13 mouse cellular contexts compared by ENCODE assay signal in genomic region chr10:75320321-75320720, GRCm38 (mm10). TPM values are rescaled to one million over a fixed set of nuclear protein-coding genes. Genes with fewer than 3 reads are reported as not detected.
DNase-seq lines count a peak whose midpoint lies in the region; TF ChIP-seq lines count a peak whose summit lies in the region.
"Had no signal": no experiment of that assay in that cellular context is flagged by ENCODE, and none has a peak within 500 bp of the region (broad histone marks: within the 10 kb centered on the region; RNA-seq: fewer than 3 reads in every experiment).

No protein-coding gene starts in this region.

- TF ChIP-seq POLR2A in thymus, adult 2 months (IDR thresholded peaks at IDR 0.05; ENCODE audit: control insufficient read depth, extremely low read depth, insufficient read depth, low read length, poor library complexity) = no peak

- H3K36me3 ChIP-seq in thymus, adult 2 months (ENCODE audit: control insufficient read depth, insufficient read depth, low read length) = no peaks in the 10 kb centered on the region
- H3K36me3 ChIP-seq: embryonic facial prominence, embryonic 15.5 days; intestine, embryonic 15.5 days had no signal

- H3K27me3 ChIP-seq in thymus, adult 2 months (ENCODE audit: control insufficient read depth, insufficient read depth, low read length) = no peaks in the 10 kb centered on the region

- DNase-seq in A20 (ENCODE audit: low read depth, low spot score) = peak; percentile 31
- DNase-seq in CD4-positive helper T cell, adult 2 months (ENCODE audit: low read depth, low spot score) = peak; percentile 84
- DNase-seq in induced T-regulatory cell, adult 2 months (ENCODE audit: low read depth) = peak; percentile 89
- peak; percentile 69 for DNase-seq in thymus, adult 2 months
- DNase-seq in kidney, postnatal 10 days = no peak
- DNase-seq in retina, embryonic 14.5 days (ENCODE audit: low spot score) = no peak
- no peak for DNase-seq in cerebellum, adult 11-12 months
- DNase-seq: cerebellum, postnatal 36 days; gastrocnemius, postnatal 25 days; kidney, postnatal 25 days had no signal

- peaks cover 65% of the 10 kb centered on the region for H3K4me1 ChIP-seq in thymus, adult 2 months (replicated peaks; ENCODE audit: control insufficient read depth, insufficient read depth, low read length)

- no peak overlapping the region; the same call in 1 of the 2 replicates for H3K4me3 ChIP-seq in thymus, adult 2 months (ENCODE audit: control insufficient read depth, insufficient read depth, low read length)
- H3K4me3 ChIP-seq: embryonic facial prominence, embryonic 15.5 days; forebrain, embryonic 13.5 days; intestine, embryonic 15.5 days had no signal

- peak overlapping the region; percentile 38; the same call in 1 of the 2 replicates for H3K27ac ChIP-seq in thymus, adult 2 months (ENCODE audit: control insufficient read depth, insufficient read depth, low read length)
- H3K27ac ChIP-seq: embryonic facial prominence, embryonic 15.5 days; forebrain, embryonic 13.5 days; intestine, embryonic 15.5 days had no signal

- WGBS in thymus, adult 2 months = 5% methylated on average over 4 of the region's 4 CpGs

- TF ChIP-seq CTCF in thymus, adult 2 months (IDR thresholded peaks at IDR 0.05; ENCODE audit: borderline replicate concordance, control insufficient read depth, extremely low read depth, insufficient read depth, low read length, poor library complexity) = no peak

RNA-seq across cellular contexts. Expression of gene Adora2a, which starts 3.6 kb away (rescaled TPM):
- 53.4 and 55.4 TPM in 2 replicates for polyA plus RNA-seq in thymus, adult 2 months (2012; rRNA removed)

Comparison
In these comparisons a context has a peak if more than half of its experiments do, and no peak if none do; other contexts are left out.
1. DNase-seq: peak in A20 (single experiment), CD4-positive helper T cell, adult 2 months (single experiment), induced T-regulatory cell, adult 2 months (single experiment) and thymus, adult 2 months (single experiment); none in kidney, postnatal 10 days (single experiment), retina, embryonic 14.5 days (single experiment) and cerebellum, adult 11-12 months (single experiment).